Mouse (Mus musculus) limb, embryonic 11.5 days (tissue): ENCODE measurements around the gene Tspan5. TPM values are rescaled to one million over a fixed set of nuclear protein-coding genes. Genes with fewer than 3 reads are reported as not detected.

Source experiments
- ATAC-seq: fragments of 200-750 bp; cut with Nextera tagmentation; 2 replicates; pipeline ENCODE4 v1.8.0; 2017; ENCODE audit warnings: low read depth; ENCODE audit not compliant: insufficient number of reproducible peaks, low FRiP score, low TSS enrichment
- DNase-seq: peaks from one replicate; pipeline ENCODE4 v3.0.0-alpha.2; 2015; ENCODE audit warnings: low spot score
- H3K27ac ChIP-seq: fragments of 300-500 bp; sonication (generic); replicated peaks from 2 replicates; pipeline ENCODE4 v1.5.1; 2014; ENCODE audit warnings: low read depth, mild to moderate bottlenecking, low read length
- H3K27me3 ChIP-seq: fragments of 300-500 bp; sonication (generic); 2 replicates; pipeline ENCODE4 v1.6.1; 2014; ENCODE audit warnings: mild to moderate bottlenecking, low read length, mixed read lengths; ENCODE audit not compliant: control insufficient read depth, insufficient read depth
- H3K36me3 ChIP-seq: fragments of 300-500 bp; sonication (generic); 2 replicates; pipeline ENCODE4 v1.6.1; 2014; ENCODE audit warnings: mild to moderate bottlenecking, low read length, moderate library complexity, mixed read lengths; ENCODE audit not compliant: control insufficient read depth, insufficient read depth
- H3K4me1 ChIP-seq: fragments of 300-500 bp; sonication (generic); 2 replicates; pipeline ENCODE4 v1.6.1; 2014; ENCODE audit warnings: low read length, mixed read lengths; ENCODE audit not compliant: control insufficient read depth, insufficient read depth
- H3K4me2 ChIP-seq: fragments of 300-500 bp; sonication (generic); 2 replicates; pipeline ENCODE4 v1.6.1; 2014; ENCODE audit warnings: low read depth, mild to moderate bottlenecking, moderate library complexity; ENCODE audit not compliant: severe bottlenecking
- H3K4me3 ChIP-seq: fragments of 300-500 bp; sonication (generic); 2 replicates; pipeline ENCODE4 v1.5.1; 2014; ENCODE audit warnings: low read depth, low read length
- H3K9ac ChIP-seq: fragments of 300-500 bp; sonication (generic); 2 replicates; pipeline ENCODE4 v1.6.1; 2014; ENCODE audit warnings: mild to moderate bottlenecking, low read length
- H3K9me3 ChIP-seq: fragments of 300-500 bp; sonication (generic); 2 replicates; pipeline ENCODE4 v1.6.1; 2016; ENCODE audit warnings: low read length; ENCODE audit not compliant: control insufficient read depth
- WGBS: fragments of 180-500 bp; shearing (Covaris S2); extraction: QIAGEN DNeasy Blood & Tissue Kit; methylation state at CpG from one replicate; pipeline ENCODE4 v1.1.7; 2014; 5-methylcytosine and 5-hydroxymethylcytosine counted together
- polyA plus RNA-seq: library from polyadenylated mRNA; unstranded; fragments of >200 nt; fragmentation: Nextera tagmentation; extraction: Ambion mirVana; gene quantifications from 2 replicates; pipeline ENCODE4 v1.2.1, GENCODE M21; 2014

Tspan5 gene
- polyA plus RNA-seq, 1 experiment from 2014 or later, result 19.9 TPM

DNA sequence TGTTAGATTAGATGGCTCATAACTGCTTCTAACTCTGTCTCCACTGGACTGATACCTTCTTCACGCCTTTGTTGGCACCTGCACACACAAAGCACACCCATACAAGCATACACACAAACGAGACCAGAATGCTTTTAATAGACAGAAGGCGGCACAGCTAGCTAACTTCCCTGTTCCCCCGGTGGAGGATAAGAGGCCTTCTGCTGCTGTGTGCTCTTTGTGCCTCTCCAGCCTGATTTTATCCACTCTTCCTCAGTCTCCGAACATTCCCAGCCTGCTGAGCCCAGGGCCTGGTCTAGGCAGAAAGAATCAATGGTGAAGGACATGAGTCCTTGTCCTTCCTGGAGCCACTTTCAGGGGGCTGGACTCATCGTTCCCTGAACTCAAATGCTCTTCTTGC is 83.3 kb downstream of the Tspan5 start:
- WGBS, result 88% methylated on average over 6 of the region's 6 CpGs
- ATAC-seq (no peak), DNase-seq (no peak)
- no peak overlapping the region for H3K4me2 ChIP-seq
- no peaks in the 10 kb centered on the region for H3K36me3 ChIP-seq
- peaks cover 7% of the 10 kb centered on the region for H3K4me1 ChIP-seq
- no peaks in the 10 kb centered on the region for H3K27me3 ChIP-seq
- no peak overlapping the region for H3K27ac ChIP-seq
- H3K9me3 ChIP-seq, result no peaks in the 10 kb centered on the region
- no peak overlapping the region for H3K4me3 ChIP-seq
- H3K9ac ChIP-seq, result no peak overlapping the region

DNA sequence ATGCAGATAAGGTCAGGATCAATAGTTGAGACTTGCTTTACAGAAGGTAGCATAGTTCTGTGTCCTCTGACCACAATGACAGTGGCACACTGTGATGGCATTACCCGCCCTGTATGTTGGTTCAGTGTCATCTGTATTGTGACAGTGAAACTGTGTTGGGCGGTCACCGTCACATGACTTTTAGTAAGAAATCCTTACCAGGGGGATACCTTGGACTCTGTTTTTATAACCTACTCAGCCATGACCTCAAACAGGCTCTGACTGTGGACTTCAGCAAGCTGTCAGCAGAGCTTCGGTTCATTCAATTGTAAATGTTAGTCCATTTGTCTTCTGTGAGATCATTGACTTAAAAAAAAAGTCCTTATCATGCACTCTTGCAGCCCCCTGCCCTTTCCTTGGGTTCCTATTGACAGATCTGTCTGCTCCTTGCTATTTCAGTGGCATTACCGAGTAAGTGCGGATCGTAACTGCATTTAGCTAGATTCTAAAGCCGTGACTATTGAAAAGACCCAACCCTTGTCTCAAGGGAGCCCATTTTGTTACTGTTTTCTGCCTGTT is 84.3 kb downstream of the Tspan5 start:
- no peak overlapping the region for H3K4me3 ChIP-seq
- no peaks in the 10 kb centered on the region for H3K27me3 ChIP-seq
- H3K4me1 ChIP-seq, result peaks cover 7% of the 10 kb centered on the region
- H3K36me3 ChIP-seq, result no peaks in the 10 kb centered on the region
- H3K27ac ChIP-seq, result no peak overlapping the region
- H3K9me3 ChIP-seq, result no peaks in the 10 kb centered on the region
- 90% methylated on average over 8 of the region's 8 CpGs for WGBS
- DNase-seq, result no peak
- H3K9ac ChIP-seq, result no peak overlapping the region
- H3K4me2 ChIP-seq, result no peak overlapping the region
- ATAC-seq, result no peak

GRCm38 (mm10) chr3:138832827-138833517 is 91.0 kb downstream of the Tspan5 start:
- Histone ChIP-seq H3K4me3 (no peak overlapping the region), H3K9me3 (no peaks in the 10 kb centered on the region), H3K36me3 (no peaks in the 10 kb centered on the region), H3K27me3 (no peaks in the 10 kb centered on the region), H3K9ac (no peak overlapping the region), H3K27ac (no peak overlapping the region), H3K4me1 (no peaks in the 10 kb centered on the region; the same call in 1 of the 2 replicates), H3K4me2 (no peak overlapping the region)
- 91% methylated on average over 9 of the region's 9 CpGs for WGBS
- ATAC-seq, result no peak
- no peak for DNase-seq

DNA sequence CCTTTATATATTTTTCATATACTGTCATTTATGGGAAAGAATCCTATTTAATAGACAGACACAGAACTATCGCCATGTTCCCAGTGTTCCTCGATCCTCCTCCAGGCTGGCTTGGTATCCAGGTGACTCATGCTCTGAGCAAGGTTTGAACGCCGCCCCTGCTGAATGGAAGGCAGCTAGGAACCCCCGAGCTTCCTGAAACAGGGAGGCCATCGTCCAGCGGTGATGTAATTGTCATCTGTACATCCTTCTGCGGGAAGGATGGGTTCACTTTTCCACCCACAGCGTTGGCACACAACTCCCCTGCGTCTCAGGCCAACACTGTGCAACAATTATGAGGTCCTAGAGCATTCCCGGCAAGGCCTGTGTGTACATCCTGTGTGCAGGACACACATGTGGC is 92.2 kb downstream of the Tspan5 start:
- ATAC-seq (no peak), DNase-seq (no peak)
- Histone ChIP-seq H3K9ac (no peak overlapping the region), H3K9me3 (no peaks in the 10 kb centered on the region), H3K4me3 (no peak overlapping the region), H3K27ac (no peak overlapping the region), H3K4me1 (no peaks in the 10 kb centered on the region; the same call in 1 of the 2 replicates), H3K4me2 (no peak overlapping the region), H3K36me3 (no peaks in the 10 kb centered on the region), H3K27me3 (no peaks in the 10 kb centered on the region)
- 93% methylated on average over 11 of the region's 11 CpGs for WGBS

GRCm38 (mm10) chr3:138836937-138837336 is 94.9 kb downstream of the Tspan5 start:
- Histone ChIP-seq H3K27me3 (no peaks in the 10 kb centered on the region), H3K27ac (no peak overlapping the region), H3K9me3 (no peaks in the 10 kb centered on the region), H3K36me3 (no peaks in the 10 kb centered on the region), H3K4me2 (no peak overlapping the region), H3K9ac (no peak overlapping the region), H3K4me1 (no peaks in the 10 kb centered on the region; the same call in 1 of the 2 replicates), H3K4me3 (no peak overlapping the region)
- ATAC-seq (no peak), DNase-seq (no peak)
- 78% methylated on average over 5 of the region's 5 CpGs for WGBS

DNA sequence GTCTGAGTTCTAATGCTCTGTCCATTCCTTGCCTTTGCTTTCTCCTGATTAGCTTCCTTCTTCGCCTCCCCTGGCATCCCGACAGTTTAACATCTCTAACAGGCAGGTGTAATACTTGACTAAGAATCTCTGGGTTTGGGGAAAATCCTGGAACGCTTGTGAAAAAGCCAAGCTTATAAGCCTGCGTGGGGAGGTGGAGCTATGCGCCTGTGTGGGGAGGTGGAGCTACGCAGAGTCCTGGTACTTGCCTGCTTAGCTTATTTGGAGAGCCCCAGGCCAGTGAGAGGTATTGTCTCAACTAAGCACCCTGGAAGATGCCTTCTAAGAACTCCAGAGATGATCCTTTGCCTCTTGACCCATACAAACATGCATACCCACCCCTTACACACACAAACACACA is 95.7 kb downstream of the Tspan5 start:
- ATAC-seq (no peak), DNase-seq (no peak)
- no peaks in the 10 kb centered on the region for H3K27me3 ChIP-seq
- no peaks in the 10 kb centered on the region for H3K36me3 ChIP-seq
- no peaks in the 10 kb centered on the region; the same call in 1 of the 2 replicates for H3K4me1 ChIP-seq
- no peak overlapping the region for H3K9ac ChIP-seq
- H3K9me3 ChIP-seq, result no peaks in the 10 kb centered on the region
- H3K4me3 ChIP-seq, result no peak overlapping the region
- no peak overlapping the region for H3K27ac ChIP-seq
- WGBS, result 87% methylated on average over 6 of the region's 6 CpGs
- no peak overlapping the region for H3K4me2 ChIP-seq

DNA sequence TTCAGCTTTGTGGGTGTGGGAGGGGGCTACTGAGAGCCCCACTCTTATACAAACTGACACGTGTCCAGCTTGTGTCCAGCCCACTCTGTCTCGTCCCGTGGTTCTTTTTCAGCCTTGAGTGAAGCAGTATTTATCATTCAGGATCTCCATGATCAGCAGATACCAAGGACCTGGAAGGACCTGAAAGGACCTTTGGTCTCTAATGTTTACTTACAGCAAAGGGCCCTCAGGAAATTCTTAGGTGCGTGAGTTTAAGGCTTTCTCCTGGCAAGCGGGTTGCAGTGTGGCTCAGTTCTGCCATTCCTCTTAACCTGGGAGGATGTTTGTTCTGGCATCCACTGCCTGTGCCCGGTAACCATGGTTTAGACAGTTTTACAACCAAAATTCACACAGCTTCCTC is 97.7 kb downstream of the Tspan5 start:
- H3K4me2 ChIP-seq, result no peak overlapping the region
- H3K27ac ChIP-seq, result no peak overlapping the region
- WGBS, result 85% methylated on average over 6 of the region's 6 CpGs
- H3K36me3 ChIP-seq, result no peaks in the 10 kb centered on the region
- H3K4me3 ChIP-seq, result no peak overlapping the region
- H3K4me1 ChIP-seq, result no peaks in the 10 kb centered on the region; the same call in 1 of the 2 replicates
- DNase-seq (no peak), ATAC-seq (no peak)
- H3K9me3 ChIP-seq, result no peaks in the 10 kb centered on the region
- no peak overlapping the region for H3K9ac ChIP-seq
- H3K27me3 ChIP-seq, result no peaks in the 10 kb centered on the region

DNA sequence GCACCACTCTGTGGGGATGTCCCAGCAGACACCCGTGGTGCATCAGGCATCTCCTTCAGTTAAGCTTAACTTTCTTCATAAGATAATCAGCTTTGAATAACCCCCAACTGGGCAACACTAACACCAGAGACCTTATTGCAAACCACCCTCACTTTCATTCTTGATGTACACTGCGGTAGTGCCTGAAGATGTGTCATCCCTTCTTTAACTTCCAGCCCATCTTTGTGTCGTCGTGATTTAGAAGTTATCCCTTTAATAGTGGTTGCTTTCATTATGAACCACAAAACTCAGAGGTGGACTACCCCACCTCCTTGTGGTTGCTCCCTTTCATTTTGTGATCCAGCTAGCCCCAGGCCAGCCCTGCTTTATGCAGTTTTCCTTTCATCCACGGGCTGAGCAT is 99.3 kb downstream of the Tspan5 start:
- no peak overlapping the region for H3K4me3 ChIP-seq
- DNase-seq, result no peak
- no peaks in the 10 kb centered on the region for H3K9me3 ChIP-seq
- 84% methylated on average over 5 of the region's 5 CpGs for whole genome bisulfite sequencing
- H3K27me3 ChIP-seq, result no peaks in the 10 kb centered on the region
- H3K4me1 ChIP-seq, result no peaks in the 10 kb centered on the region; the same call in 1 of the 2 replicates
- no peaks in the 10 kb centered on the region for H3K36me3 ChIP-seq
- H3K9ac ChIP-seq, result no peak overlapping the region
- no peak overlapping the region for H3K4me2 ChIP-seq
- no peak for ATAC-seq
- no peak overlapping the region for H3K27ac ChIP-seq
